Mouse (Mus musculus) liver, postnatal 0 days (tissue): ENCODE measurements at regions not wholly inside any gene's neighbourhood (a gene's known extent, or its start where the extent isn't known, plus 50 kb on each side); places are given as distances from the start of the nearest gene placed in this dataset.

Source experiments
- ATAC-seq: fragments of 200-750 bp; cut with Nextera tagmentation; 2 replicates; pipeline ENCODE4 v1.8.0; 2017; ENCODE audit warnings: mild to moderate bottlenecking, moderate library complexity
- DNase-seq: peaks from one replicate; pipeline ENCODE4 v3.0.0-alpha.2; 2016
- H3K27ac ChIP-seq: fragments of 300-500 bp; sonication (generic); 2 replicates; pipeline ENCODE4 v1.5.1; 2014; ENCODE audit warnings: antibody characterized with exemption, moderate library complexity, mild to moderate bottlenecking, low read depth
- H3K27me3 ChIP-seq: fragments of 300-500 bp; sonication (generic); 2 replicates; pipeline ENCODE4 v1.6.1; 2014; ENCODE audit warnings: low read length, control low read depth, mixed read lengths; ENCODE audit not compliant: insufficient read depth
- H3K36me3 ChIP-seq: fragments of 300-500 bp; sonication (generic); replicated peaks from 2 replicates; pipeline ENCODE4 v1.6.1; 2014; ENCODE audit warnings: mild to moderate bottlenecking, control low read depth, low read length, moderate library complexity, mixed read lengths; ENCODE audit not compliant: insufficient read depth
- H3K4me1 ChIP-seq: fragments of 300-500 bp; sonication (generic); 2 replicates; pipeline ENCODE4 v1.6.1; 2014; ENCODE audit warnings: antibody characterized with exemption, mild to moderate bottlenecking, control low read depth; ENCODE audit not compliant: insufficient read depth
- H3K4me2 ChIP-seq: fragments of 300-500 bp; sonication (generic); 2 replicates; pipeline ENCODE4 v1.6.1; 2014; ENCODE audit warnings: low read depth, mild to moderate bottlenecking, low read length, moderate library complexity, mixed read lengths
- H3K4me3 ChIP-seq: fragments of 300-500 bp; sonication (generic); 2 replicates; pipeline ENCODE4 v1.5.1; 2014; ENCODE audit warnings: low read depth, low read length
- H3K9ac ChIP-seq: fragments of 300-500 bp; sonication (generic); replicated peaks from 2 replicates; pipeline ENCODE4 v1.6.1; 2014; ENCODE audit warnings: mild to moderate bottlenecking, moderate library complexity
- H3K9me3 ChIP-seq: fragments of 300-500 bp; sonication (generic); 2 replicates; pipeline ENCODE4 v1.6.1; 2016; ENCODE audit warnings: mild to moderate bottlenecking, control low read depth, low read length, mixed read lengths
- CTCF ChIP-seq: sonication (generic); IDR thresholded peaks from 2 replicates; pipeline ENCODE4 v1.5.1; 2016; ENCODE audit warnings: antibody characterized with exemption, low read depth
- EP300 ChIP-seq: IDR thresholded peaks from 2 replicates; pipeline ENCODE4 v1.6.1; 2016; ENCODE audit warnings: antibody characterized with exemption, low read depth, mild to moderate bottlenecking
- WGBS: fragments of 180-500 bp; shearing (Covaris S2); extraction: QIAGEN DNeasy Blood & Tissue Kit; methylation state at CpG from one replicate; pipeline ENCODE4 v1.1.7; 2014; ENCODE audit not compliant: insufficient replicate concordance; 5-methylcytosine and 5-hydroxymethylcytosine counted together

DNA sequence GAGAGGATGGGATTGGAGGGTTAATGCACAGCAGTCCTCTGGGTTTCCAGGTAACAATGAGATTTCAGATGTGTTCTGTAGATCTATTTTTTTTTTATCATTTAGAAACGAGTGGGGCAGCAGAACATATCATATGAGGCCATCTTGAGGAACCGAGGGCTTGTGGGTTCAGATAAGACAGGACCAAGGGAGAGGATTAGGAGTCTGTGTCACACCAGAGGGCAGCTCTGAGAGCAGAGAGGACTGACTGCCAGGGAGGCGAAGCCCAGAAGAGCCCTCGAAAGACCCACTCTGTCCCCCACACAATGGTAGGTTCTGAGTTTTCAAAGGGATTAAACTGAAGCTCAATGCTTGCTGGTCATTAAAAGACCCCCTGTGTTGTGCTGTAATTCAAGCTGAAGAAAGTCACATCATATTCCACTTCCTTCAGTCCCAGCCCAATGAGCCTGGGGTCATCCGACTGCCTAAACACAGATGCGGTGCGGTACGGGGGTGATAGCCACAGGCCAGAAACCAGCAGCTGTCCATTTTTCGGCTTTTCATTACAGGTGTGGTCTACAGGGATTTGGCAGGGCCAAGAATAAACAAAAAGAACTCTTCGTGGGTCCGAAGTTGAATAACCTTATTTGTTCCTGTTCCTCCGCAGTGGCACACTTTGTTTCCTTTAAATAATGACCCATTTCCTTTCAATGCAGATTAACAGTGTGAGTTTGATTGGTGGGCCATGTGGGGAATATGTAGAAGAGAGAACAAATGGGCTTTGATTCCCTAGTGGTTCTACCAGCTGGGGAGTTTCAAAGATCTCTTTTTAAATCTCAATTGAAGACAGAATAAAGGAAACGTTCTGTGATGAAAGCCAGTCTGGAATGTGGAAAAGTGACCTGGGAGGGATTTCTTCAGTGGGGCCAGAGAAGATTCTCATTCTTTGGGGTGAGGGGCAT, 234.5 kb downstream of the Sec16b start:
- Histone ChIP-seq H3K27me3 (no peaks in the 10 kb centered on the region), H3K4me1 (no peaks in the 10 kb centered on the region), H3K9me3 (no peaks in the 10 kb centered on the region), H3K4me2 (no peak overlapping the region), H3K9ac (no peak overlapping the region), H3K4me3 (no peak overlapping the region), H3K27ac (no peak overlapping the region), H3K36me3 (no peaks in the 10 kb centered on the region)
- ATAC-seq (no peak), DNase-seq (no peak)
- 58% methylated on average over 13 of the region's 13 CpGs for WGBS
- no peak for TF ChIP-seq EP300

DNA sequence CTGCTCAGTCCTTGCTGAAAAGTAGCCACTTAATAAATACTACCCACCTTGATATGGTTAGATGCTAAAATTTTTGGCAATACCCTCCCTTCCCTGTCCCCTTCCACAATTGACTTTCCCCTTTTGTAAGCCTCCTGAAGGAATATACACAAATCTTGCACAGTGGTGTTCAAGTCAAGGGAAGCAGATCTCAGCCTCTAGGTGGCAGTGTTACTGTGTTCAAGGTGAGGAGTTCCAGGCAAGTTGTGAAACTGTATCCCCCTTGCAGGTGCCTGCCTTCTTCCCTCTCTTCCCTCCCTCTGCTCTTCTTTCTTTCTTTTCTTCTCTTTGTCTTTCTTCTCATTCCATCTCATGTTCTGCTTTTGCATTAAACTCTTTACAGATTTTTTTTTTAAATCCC, 239.1 kb downstream of the Sec16b start:
- H3K4me2 ChIP-seq, result no peak overlapping the region
- DNase-seq (peak; percentile 22), ATAC-seq (no peak)
- H3K27me3 ChIP-seq, result no peaks in the 10 kb centered on the region
- H3K9me3 ChIP-seq, result no peaks in the 10 kb centered on the region
- H3K36me3 ChIP-seq, result no peaks in the 10 kb centered on the region
- H3K9ac ChIP-seq, result no peak overlapping the region
- H3K27ac ChIP-seq, result no peak overlapping the region
- no peaks in the 10 kb centered on the region for H3K4me1 ChIP-seq
- no peak overlapping the region for H3K4me3 ChIP-seq
- TF ChIP-seq EP300 (no peak), CTCF (peak; percentile 60)

DNA sequence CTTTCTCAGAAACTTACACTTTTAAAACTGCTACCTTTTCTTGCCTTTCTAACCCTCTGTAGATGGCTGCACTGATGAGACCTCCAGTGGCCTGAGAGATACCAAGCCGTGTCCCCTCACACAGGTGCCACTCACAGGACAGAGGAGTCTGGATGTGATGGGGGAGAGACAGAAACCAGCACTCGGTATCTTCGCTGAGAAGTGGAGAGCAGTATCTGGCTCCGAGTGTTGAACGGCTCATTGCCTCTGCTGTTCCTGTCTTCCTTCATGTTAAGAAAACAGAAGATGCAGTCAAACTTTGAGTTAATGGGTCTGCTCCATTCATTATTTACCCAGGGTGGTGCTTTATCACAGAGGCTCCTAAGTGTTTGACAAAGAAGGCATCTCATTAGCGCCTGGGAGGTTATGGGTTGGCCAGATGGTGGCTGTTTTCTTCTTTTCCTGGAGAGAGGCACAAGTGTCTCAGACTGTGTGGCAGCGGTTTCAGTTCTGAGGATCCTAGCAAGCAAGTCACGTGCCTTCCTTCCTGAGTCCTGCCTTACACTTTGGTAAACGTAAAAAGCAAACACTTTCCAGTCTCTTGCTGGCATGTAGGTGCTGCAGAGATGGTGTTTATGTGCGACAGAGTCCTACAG, 248.6 kb downstream of the Sec16b start:
- Histone ChIP-seq H3K9ac (no peak overlapping the region), H3K4me3 (no peak overlapping the region), H3K36me3 (no peaks in the 10 kb centered on the region), H3K9me3 (no peaks in the 10 kb centered on the region), H3K4me1 (no peaks in the 10 kb centered on the region), H3K27me3 (no peaks in the 10 kb centered on the region), H3K27ac (no peak overlapping the region), H3K4me2 (no peak overlapping the region)
- TF ChIP-seq EP300 (no peak), CTCF (no peak)
- DNase-seq (no peak), ATAC-seq (no peak)
- WGBS, result 42% methylated on average over 10 of the region's 10 CpGs

DNA sequence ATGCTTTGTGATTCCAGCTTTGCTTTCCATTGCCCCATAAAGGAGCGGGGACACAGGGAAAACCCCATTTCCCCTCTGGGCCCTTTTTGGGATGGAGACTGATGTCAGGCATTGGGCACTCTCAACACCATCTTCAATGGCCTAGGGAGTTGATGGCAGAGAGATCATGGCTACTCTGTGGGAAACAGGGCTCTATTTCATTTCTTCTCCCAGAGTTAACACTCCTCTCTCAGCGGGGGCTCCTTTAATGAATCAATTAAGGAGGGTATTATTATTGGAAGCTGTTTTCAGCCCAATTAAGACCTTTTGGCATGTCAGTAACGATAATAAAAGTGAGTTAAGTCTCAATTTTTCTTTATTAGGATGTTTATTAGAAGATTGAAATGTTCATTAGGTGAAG, 250.4 kb downstream of the Sec16b start:
- H3K4me2 ChIP-seq, result no peak overlapping the region
- H3K27me3 ChIP-seq, result no peaks in the 10 kb centered on the region
- no peaks in the 10 kb centered on the region for H3K9me3 ChIP-seq
- WGBS, result 73% methylated on average over 3 of the region's 3 CpGs
- no peaks in the 10 kb centered on the region for H3K36me3 ChIP-seq
- TF ChIP-seq EP300 (no peak), CTCF (no peak)
- H3K4me1 ChIP-seq, result no peaks in the 10 kb centered on the region
- H3K27ac ChIP-seq, result no peak overlapping the region
- ATAC-seq (no peak), DNase-seq (no peak)
- H3K4me3 ChIP-seq, result no peak overlapping the region
- H3K9ac ChIP-seq, result no peak overlapping the region

DNA sequence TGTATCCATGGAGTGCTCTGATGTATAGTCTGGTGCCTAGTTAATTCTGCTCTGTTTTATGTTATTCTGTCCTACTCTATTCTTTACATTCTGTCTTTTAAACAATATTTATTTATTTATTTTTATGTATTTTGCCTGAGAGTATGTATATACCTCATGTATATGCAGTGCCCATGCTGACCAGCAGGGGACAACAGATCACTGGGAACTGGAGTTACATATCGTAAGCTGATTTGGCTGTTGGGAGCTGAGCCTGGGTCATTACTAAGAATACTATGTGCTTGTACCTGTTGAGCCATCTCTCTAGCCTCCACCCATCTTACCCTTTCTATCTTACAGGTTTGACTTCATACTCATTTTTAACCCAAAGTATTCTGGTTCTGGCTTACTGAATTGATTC, 251.8 kb downstream of the Sec16b start:
- Histone ChIP-seq H3K27ac (no peak overlapping the region), H3K4me3 (no peak overlapping the region), H3K4me2 (no peak overlapping the region), H3K36me3 (no peaks in the 10 kb centered on the region), H3K27me3 (no peaks in the 10 kb centered on the region), H3K9ac (no peak overlapping the region), H3K4me1 (no peaks in the 10 kb centered on the region), H3K9me3 (no peaks in the 10 kb centered on the region)
- no peak for TF ChIP-seq EP300
- peak; percentile 32 for TF ChIP-seq CTCF
- no peak for ATAC-seq
- WGBS, result 91% methylated on average over 1 of the region's 1 CpGs
- DNase-seq, result no peak

DNA sequence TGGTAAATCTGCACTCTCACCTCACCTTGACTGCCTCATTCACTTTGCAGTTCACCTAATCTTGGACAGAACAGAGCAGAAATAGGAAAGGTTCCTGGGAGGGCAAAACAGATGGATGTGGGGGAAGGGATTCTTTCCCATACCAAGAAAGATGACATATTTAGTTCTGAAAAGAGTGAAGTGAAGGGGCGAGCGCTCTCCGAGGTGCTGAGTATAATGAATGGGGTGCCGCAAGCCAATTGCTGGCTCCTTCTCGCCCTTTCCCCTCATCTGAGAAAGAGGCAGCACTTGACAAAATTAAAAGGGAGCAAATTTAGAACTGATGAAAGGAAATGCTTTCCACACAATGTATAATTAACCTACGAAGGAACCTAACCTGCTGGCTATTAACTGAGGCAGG, 261.7 kb downstream of the Sec16b start:
- Histone ChIP-seq H3K4me3 (no peak overlapping the region), H3K4me1 (no peaks in the 10 kb centered on the region), H3K27ac (no peak overlapping the region), H3K36me3 (no peaks in the 10 kb centered on the region), H3K9me3 (no peaks in the 10 kb centered on the region), H3K27me3 (no peaks in the 10 kb centered on the region), H3K4me2 (no peak overlapping the region), H3K9ac (no peak overlapping the region)
- no peak for ATAC-seq
- no peak for DNase-seq
- 41% methylated on average over 6 of the region's 6 CpGs for WGBS
- TF ChIP-seq CTCF, result no peak
- no peak for TF ChIP-seq EP300
